Mouse (Mus musculus) ovary, postnatal 36 days (tissue): Measurements from ENCODE around the gene Lingo2.
A peak's percentile ranks its signal among the peaks of the same experiment; 100 is the strongest.

Experiments used
- DNase-seq: peaks from one replicate; pipeline ENCODE4 v3.0.0; 2022; ENCODE audit warnings: low spot score, mixed read lengths

Lingo2 gene

GRCm38 (mm10) chr4:36540664-36541360 lies 410.7 kb downstream of the Lingo2 start:
- no peak for DNase-seq

DNA sequence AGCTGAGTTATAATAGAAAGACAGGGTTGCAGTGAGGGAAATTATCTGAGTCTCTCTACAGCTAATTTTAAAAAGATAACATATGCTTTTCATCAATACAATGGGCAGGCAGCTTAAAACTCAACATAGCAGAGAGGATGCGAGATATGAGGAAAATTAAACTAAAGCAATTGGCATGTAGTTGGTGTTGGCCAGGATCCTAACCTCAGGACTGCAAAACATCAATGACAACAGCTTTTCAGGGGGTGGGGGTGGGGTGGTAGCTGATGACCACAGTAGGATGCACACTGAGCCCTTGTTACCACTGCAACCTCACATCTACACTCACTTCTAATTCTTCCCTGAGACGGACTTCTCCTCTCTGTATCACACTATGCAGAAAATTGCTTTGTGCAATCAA lies 417.7 kb downstream of the Lingo2 start:
- DNase-seq: no peak

DNA sequence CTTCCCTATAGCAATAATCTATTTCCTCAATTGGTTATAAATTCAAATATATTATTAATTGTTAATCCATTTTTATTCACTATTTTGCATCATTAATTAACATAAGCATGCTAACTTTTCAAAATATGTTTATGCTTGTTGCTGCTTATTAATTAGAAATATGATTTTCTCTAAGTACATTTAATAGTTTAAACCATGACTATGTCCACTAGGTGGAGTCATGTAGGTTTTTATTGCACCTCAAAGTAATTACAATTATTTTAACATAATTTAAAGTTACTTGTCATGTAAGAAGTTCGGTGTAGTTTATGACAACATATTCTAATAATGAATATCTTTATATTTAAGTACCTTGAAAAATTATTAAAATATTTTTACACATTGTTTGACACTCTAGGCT lies 461.3 kb downstream of the Lingo2 start:
- DNase-seq: no peak

DNA sequence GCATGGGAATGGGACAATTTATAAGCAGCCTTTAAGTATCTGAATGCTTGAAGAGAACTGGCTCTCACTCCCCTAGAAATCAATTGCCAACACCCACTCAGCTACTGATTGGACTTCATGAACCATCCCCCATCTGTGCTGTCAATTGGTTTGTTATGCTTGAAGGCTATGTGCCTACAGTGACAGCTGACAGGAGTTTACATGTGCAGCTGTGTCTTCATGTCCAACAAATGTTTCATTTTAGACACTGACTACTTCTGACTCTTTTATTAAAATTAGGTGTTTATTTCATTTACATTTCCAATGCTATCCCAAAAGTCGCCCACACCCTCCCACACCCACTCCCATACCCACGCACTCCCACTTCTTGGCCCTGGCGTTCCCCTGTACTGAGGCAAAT lies 516.3 kb downstream of the Lingo2 start:
- DNase-seq: no peak

GRCm38 (mm10) chr4:36426192-36426591 lies 525.4 kb downstream of the Lingo2 start:
- no peak for DNase-seq

DNA sequence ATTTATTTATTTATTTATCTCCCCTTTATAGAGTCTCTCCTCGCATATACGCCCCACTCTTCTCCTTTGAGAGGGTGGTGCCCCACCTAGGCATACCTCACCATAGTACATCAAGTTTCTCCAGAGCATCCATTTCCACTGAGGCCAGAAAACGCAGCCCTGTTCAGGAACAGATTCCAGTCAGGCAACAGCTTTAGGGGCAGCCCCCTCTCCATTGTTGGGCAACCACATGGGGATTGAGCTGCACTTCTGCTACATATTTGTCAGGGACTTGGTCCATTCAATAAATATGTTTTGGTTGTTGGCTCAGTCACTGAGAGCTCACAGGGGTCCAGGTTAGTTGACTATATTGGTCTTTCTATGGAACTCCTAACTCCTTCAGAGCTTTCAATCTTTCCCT lies 544.2 kb downstream of the Lingo2 start:
- DNase-seq: no peak

DNA sequence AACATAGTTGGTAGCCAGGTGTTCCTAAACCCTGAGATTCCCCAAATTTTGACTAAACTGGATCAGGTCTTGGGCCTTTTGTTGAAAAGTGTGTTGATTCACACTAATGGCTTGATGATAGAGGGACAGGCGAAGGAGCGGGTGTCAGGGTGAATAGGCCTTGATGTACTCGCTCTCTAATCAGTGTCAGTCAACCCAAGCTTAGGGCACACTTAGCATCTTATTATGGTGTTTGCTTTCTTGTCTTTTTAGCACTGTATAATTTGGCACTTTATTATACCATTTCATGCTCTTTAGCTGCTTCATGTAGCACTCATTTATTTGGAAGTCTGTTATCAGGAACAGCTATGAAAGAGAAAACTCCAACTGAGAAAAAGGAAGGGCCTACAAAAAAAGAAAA lies 582.6 kb downstream of the Lingo2 start:
- no peak for DNase-seq

- no peak for DNase-seq
Measured at GRCm38 (mm10) chr4:36354401-36354800, 597.1 kb downstream of the Lingo2 start.

- no peak for DNase-seq
Measured at GRCm38 (mm10) chr4:36331741-36332140, 619.8 kb downstream of the Lingo2 start.

DNA sequence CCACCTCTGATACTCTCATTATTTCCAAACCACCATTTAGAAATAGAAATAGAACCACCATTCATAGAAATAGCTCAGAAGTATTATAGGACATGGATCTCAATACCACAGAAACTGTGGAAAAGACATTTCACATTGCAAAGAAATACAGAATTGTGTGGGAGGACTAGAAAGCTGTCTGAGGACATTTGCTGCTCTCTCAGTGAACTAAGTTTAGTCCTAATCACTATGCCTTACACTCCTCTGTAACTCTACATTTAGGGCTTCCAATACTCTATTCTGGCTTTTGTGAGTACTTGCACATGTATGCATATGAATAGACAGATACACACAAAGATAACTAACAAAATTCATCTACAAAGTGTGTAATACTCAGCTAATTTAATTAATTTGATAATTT lies 625.9 kb downstream of the Lingo2 start:
- DNase-seq: no peak

GRCm38 (mm10) chr4:36313067-36313466 lies 638.5 kb downstream of the Lingo2 start:
- DNase-seq: no peak

DNA sequence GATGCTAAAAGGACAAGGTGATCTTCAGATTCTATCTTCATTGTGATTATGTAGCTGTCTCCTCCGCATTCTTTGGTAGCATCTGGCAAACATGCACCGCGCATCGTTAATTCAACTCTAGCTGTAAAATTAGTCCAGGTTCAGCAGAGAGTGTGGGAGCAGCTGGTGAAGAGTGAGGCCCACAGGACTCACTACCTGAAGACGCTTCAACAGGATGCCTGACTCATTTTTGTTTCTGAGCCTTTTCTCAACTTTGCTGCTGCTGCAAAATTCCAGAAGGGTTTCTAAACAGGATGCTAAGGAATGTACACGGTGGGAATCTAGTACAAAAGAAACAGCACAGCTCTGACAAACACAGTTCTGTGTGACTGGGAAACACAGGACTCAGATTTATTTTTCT lies 640.1 kb downstream of the Lingo2 start:
- DNase-seq: no peak

- DNase-seq: no peak
Measured at GRCm38 (mm10) chr4:36305228-36305627, 646.3 kb downstream of the Lingo2 start.

GRCm38 (mm10) chr4:36289701-36290053 lies 661.9 kb downstream of the Lingo2 start:
- DNase-seq: no peak

DNA sequence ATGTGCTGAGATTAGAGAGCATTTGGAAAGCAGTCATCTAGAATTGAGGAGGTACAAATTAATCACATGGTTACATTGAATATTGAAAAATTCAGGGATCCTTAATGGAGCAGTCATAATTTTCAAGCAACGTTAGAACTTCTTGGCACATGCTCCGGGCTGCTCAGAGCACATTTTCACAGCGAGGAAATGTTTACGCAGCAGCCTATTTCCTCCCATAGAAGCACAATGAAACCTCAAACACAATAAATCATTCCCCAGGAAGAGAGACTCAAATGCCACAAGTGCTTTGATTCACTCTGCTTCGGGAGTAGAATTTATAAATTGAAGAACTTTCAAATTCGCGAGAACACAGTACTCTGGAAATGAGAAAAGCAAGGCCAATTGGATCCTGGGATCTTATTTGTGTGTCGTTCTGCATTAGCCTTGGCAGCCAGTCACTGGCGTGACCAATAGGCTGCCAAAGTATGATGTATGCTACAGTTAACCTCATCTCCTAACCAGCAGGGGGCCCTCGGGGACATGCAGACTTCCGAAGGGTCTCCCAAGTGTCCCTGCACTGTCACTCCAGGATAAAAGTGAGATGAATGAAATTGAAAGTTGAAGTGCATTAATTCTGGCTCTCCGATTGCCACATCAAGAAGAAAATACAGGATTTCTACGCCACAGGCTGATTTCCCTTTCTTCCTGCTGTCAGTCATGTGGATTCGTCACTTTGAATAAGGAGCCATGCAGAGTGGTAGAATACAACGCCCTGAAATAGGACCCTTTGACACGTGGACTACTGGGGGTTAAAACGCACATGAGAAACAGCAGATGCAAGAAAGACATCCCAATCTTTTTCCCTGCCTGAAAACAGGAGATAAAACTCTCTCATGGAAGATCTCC lies 662.5 kb downstream of the Lingo2 start:
- peak; percentile 55 for DNase-seq

GRCm38 (mm10) chr4:36262436-36263169 lies 688.9 kb downstream of the Lingo2 start:
- no peak for DNase-seq

DNA sequence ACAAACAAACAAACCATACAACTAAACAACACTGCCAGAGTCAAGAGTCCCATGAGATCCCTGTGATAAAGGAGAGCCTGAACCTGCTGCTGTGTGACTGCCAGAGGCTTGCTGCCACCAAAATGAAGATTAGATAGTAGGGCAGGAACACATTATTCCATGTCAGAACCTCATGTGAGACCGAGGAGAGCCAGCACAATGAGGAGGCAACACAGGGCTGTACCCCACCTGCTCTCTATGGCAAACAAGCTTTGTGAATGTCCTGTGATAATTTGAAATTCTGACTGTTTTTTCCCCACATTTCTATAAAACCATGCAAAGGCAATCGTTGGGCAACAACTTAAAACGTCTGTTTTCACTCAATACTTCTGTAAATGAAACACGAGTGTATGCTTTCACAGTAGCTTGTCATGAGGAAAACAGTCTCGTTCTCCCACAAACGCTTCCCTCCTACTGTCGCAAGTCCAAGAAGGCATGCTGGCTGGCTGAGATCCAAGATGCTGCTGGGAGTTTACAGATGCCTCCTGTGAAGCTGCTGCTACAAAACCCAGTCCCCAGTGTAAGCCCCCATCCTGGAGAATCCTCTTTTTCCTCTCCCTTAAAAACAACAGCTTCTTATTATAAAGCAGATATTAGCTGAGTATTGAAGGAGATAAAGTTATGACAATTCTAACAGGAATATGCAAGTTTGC lies 765.2 kb downstream of the Lingo2 start:
- DNase-seq: peak; percentile 6

- no peak for DNase-seq
Measured at GRCm38 (mm10) chr4:36183643-36184042, 767.9 kb downstream of the Lingo2 start.

DNA sequence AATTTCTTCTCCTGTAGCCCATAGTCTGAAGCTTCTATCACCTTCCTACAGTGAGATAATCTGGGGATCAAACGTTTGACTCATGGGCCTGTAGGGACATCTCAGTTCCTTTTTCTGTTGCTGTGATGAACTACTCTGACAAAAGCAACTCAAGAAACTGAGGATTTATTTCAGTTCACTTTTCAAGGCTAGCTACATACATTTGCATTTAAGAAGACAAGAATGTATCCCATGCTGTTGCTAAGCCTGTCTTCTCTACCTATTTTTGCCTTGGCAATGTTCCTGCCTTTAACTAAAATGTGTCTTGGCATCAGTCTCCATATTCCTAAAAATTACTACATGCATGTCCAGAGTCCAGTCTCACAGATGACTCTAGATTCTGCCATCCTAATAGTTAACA lies 781.4 kb downstream of the Lingo2 start:
- DNase-seq: no peak

- DNase-seq: no peak
Measured at GRCm38 (mm10) chr4:36131341-36131740, 820.2 kb downstream of the Lingo2 start.

- no peak for DNase-seq
Measured at GRCm38 (mm10) chr4:36095482-36095881, 856.1 kb downstream of the Lingo2 start.
